Mouse (Mus musculus) E14TG2a.4 (cell line): ENCODE data around the gene Cldn10.

ENCODE experiments used
- H3K27me3 ChIP-seq: 2 replicates; pipeline ENCODE4 v1.6.1; 2014; ENCODE audit warnings: low read length, control low read depth; ENCODE audit not compliant: insufficient read depth
- H3K36me3 ChIP-seq: 2 replicates; pipeline ENCODE4 v1.6.1; 2014; ENCODE audit warnings: low read length, control low read depth; ENCODE audit not compliant: insufficient read depth
- H3K4me1 ChIP-seq: replicated peaks from 2 replicates; pipeline ENCODE4 v1.6.1; 2014; ENCODE audit warnings: low read depth, low read length, control low read depth
- H3K4me3 ChIP-seq: replicated peaks from 2 replicates; pipeline ENCODE4 v1.5.1; 2014; ENCODE audit warnings: mild to moderate bottlenecking, low read length
- H3K9me3 ChIP-seq: 2 replicates; pipeline ENCODE4 v1.6.1; 2014; ENCODE audit warnings: low read length, control low read depth
- CTCF ChIP-seq: conservative IDR thresholded peaks from 2 replicates; pipeline ENCODE4 v1.5.1; 2014; ENCODE audit warnings: low read length
- NANOG ChIP-seq: IDR thresholded peaks from 2 replicates; pipeline ENCODE4 v1.6.1; 2014; ENCODE audit warnings: borderline replicate concordance, low read length, mixed read lengths
- POU5F1 ChIP-seq: IDR thresholded peaks from 2 replicates; pipeline ENCODE4 v1.6.1; 2014; ENCODE audit warnings: low read length, borderline replicate concordance

Cldn10 gene

DNA sequence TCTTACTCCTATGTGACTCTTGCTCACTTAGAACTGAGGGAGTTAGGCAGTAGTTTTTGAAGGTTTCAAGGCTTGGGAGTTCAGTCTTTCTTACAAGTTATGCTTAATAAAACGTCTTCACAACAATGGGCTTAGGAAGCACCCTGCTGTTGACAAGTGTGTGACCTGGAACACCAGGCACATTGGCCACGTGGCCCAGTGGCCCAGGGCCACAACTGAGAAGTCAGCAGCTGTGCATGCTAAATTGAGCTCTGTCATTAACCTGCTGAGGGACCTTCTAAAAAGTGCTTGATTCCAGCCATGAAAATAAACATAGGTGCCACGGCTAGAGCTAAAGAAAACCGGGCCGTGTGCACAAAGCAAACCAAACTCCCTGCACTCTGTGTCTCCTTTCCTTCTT, 51.7 kb downstream of the Cldn10 start:
- no peaks in the 10 kb centered on the region for H3K27me3 ChIP-seq
- no peak overlapping the region for H3K4me3 ChIP-seq

DNA sequence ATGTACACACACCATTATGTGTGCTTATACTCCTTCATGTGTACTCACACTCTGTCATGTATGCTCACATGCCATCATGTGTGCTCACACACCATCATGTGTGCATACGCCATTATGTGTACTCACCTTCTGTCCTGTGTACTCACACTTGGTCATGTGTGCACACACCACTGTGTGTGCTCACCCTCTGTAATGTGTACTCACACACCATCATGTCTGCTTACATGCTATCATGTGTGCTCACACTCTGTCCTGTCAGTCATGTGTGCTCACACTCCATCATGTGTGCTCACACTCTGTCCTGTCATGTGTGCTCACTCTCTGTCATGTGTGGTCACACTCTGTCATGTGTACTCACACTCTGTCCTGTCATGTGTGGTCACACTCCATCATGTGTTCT, 52.3 kb downstream of the Cldn10 start:
- no peaks in the 10 kb centered on the region for H3K36me3 ChIP-seq
- H3K9me3 ChIP-seq: no peaks in the 10 kb centered on the region
- no peaks in the 10 kb centered on the region for H3K27me3 ChIP-seq
- no peak overlapping the region for H3K4me3 ChIP-seq
- no peaks in the 10 kb centered on the region for H3K4me1 ChIP-seq
- TF ChIP-seq CTCF (no peak), NANOG (no peak), POU5F1 (no peak)

More for the DNA sequence above, 51.7 kb downstream of the Cldn10 start:
- no peaks in the 10 kb centered on the region for H3K9me3 ChIP-seq
- H3K36me3 ChIP-seq: no peaks in the 10 kb centered on the region
- no peak for TF ChIP-seq CTCF
- TF ChIP-seq NANOG: no peak
- TF ChIP-seq POU5F1: no peak
- H3K4me1 ChIP-seq: peaks cover 2% of the 10 kb centered on the region; the same call in 1 of the 2 replicates

DNA sequence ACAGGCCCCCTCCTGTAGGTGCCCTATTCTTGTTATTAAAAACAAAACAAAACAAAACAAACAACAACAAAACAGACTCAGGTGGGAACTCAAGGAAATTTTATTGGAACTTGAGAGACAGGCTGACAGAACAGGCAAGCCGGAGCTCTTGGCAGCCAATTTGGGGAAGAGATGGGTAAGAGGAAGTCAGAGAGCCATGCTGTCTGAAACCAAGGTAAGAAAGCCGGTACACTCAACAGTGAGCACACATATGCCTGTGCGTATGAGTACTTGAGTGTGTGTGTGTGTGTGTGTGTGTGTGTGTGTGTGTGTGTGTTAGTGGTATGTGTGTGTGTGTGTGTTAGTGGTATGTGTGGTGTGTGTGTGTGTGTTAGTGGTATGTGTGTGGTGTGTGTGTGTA, 54.6 kb downstream of the Cldn10 start:
- Histone ChIP-seq H3K4me3 (no peak overlapping the region), H3K9me3 (no peaks in the 10 kb centered on the region), H3K4me1 (no peaks in the 10 kb centered on the region), H3K27me3 (no peaks in the 10 kb centered on the region), H3K36me3 (no peaks in the 10 kb centered on the region)
- no peak for TF ChIP-seq CTCF
- no peak for TF ChIP-seq NANOG
- TF ChIP-seq POU5F1: no peak

DNA sequence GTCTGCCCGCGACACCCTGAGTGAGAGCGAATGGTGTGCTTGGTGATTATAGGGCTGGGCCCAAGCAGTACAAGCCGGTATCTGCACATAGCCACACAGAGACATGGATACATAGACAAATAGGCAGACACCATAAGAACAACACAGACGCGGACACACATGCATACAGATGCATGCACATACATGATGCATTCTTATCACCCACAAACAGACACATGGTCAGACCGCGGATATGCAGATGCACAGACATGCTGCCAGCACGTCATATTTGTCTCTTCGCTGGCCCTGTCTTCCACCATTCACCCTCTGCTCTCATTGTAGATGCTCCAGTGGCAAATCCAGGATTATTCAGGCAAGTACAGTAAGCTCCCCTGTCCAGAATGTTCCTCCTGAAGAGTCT, 59.1 kb downstream of the Cldn10 start:
- Histone ChIP-seq H3K4me1 (peaks cover 5% of the 10 kb centered on the region; the same call in 1 of the 2 replicates), H3K9me3 (no peaks in the 10 kb centered on the region), H3K4me3 (no peak overlapping the region), H3K27me3 (no peaks in the 10 kb centered on the region), H3K36me3 (no peaks in the 10 kb centered on the region)
- no peak for TF ChIP-seq NANOG
- TF ChIP-seq CTCF: no peak
- no peak for TF ChIP-seq POU5F1

DNA sequence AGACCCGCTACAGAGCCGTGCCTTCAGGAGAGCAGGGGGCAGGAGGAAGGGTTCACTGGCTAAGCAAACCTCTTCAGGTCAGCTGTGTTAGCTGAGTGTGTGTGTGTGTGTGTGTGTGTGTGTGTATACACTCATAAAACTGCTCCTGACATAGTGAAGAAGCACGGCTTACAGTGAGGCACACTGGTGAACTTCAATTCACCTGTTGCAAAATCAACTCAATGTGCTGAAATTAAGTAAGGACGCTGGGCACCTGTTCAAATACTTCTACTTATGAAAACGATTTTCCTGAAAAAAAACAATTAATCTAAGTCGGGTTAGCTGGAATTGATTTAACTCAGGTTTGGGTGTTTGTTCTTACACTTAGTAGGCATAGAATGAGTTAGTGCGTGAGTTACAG, 60.5 kb downstream of the Cldn10 start:
- TF ChIP-seq POU5F1: no peak
- TF ChIP-seq NANOG: no peak
- no peak for TF ChIP-seq CTCF
- Histone ChIP-seq H3K9me3 (no peaks in the 10 kb centered on the region), H3K27me3 (peaks cover 9% of the 10 kb centered on the region)

DNA sequence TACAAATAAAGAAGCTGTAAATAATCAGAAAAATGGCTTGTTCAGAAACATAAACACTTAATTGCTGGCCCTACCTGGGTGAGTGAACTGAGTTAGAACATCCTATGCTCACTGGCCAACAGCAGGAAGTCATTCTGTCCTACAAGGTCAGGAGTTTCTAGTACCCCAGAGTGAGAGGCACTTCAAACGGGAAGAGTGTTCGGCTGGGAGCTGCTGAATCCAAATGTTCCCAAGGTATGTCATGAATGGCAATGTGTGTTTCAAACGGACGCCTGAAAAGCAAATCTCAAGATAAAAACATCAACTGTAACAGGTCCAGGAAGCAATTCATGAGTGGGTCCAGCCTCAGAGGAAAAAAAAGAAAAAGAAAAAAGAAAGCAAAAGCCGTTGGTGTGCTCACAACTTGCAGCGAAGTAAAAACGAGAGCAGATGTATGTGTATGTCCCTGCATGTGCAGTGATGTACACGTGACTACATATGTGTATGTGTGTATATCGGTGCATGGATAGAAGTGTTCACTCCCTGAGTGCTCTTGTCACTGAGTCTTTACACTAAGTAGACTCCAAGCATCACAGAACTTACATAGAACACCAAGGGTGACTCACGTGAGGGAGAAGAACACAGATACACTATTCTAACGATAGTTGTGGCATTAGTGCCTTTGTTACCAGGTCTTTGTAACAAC, 62.4 kb downstream of the Cldn10 start:
- H3K27me3 ChIP-seq: peaks cover 29% of the 10 kb centered on the region
- no peak for TF ChIP-seq CTCF
- TF ChIP-seq NANOG: no peak
- no peak for TF ChIP-seq POU5F1

More for the DNA sequence above, 60.5 kb downstream of the Cldn10 start:
- Histone ChIP-seq H3K4me1 (peaks cover 5% of the 10 kb centered on the region; the same call in 1 of the 2 replicates), H3K36me3 (no peaks in the 10 kb centered on the region), H3K4me3 (no peak overlapping the region)

DNA sequence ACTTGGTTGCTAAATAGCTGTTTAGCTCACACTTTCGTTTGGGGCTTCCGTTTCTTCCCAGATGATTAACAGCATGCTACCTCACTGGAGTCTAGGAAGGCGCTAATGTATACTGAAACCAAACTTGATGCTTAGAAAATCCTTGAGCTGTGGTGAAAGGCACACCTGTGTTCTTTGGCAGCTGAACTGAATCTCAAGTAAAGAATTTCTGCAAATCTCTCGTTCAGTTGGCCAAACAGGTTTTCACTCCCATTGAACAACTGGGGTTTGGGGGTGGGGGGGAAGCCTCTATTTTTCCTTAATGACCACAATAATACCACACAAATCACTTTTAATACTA, 63.0 kb downstream of the Cldn10 start:
- Histone ChIP-seq H3K27me3 (peaks cover 34% of the 10 kb centered on the region), H3K36me3 (no peaks in the 10 kb centered on the region), H3K4me3 (no peak overlapping the region), H3K9me3 (no peaks in the 10 kb centered on the region), H3K4me1 (peaks cover 23% of the 10 kb centered on the region)
- TF ChIP-seq POU5F1 (no peak), CTCF (no peak), NANOG (no peak)

More for the DNA sequence above, 62.4 kb downstream of the Cldn10 start:
- Histone ChIP-seq H3K4me1 (peaks cover 19% of the 10 kb centered on the region), H3K4me3 (no peak overlapping the region), H3K36me3 (no peaks in the 10 kb centered on the region), H3K9me3 (no peaks in the 10 kb centered on the region)

DNA sequence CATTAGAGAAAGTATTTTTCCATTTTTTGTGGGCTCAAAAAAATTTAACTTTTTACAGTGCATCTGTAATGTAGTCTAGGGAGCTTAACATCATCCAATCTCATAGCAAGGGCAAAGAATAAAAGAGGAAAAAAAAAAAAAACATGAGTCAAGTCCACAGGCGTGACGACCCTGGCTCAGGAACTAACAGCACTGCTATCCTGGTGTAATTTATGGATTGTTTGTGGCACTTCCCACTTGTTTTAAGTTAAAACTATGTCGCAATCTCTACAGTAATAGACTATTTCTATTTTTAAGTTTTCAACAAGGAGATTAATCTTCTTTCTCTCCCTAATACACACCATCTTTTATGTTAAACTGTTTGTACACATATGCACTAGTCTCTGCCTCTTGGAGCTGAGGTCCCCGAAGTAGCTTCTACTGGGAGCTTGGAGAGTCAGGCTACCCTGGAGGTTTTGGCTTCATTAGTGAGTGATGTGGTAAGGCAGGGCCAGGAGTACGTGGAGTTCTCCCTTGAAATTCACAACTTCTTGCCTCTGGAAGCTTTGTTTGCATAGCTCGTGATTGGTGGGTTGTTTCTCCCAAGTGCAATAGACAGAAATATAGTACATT, 63.9 kb downstream of the Cldn10 start:
- TF ChIP-seq POU5F1: no peak
- TF ChIP-seq NANOG: no peak
- TF ChIP-seq CTCF: no peak
- Histone ChIP-seq H3K36me3 (no peaks in the 10 kb centered on the region), H3K27me3 (peaks cover 41% of the 10 kb centered on the region), H3K4me1 (peaks cover 23% of the 10 kb centered on the region), H3K9me3 (no peaks in the 10 kb centered on the region), H3K4me3 (no peak overlapping the region)
